Mouse (Mus musculus): Measurements from ENCODE around the gene Tpp1. TPM values are rescaled to one million over a fixed set of nuclear protein-coding genes. Genes with fewer than 3 reads are reported as not detected.
A peak's percentile ranks its signal among the peaks of the same experiment; 100 is the strongest.

The Tpp1 gene
- total and polyA plus RNA-seq, 3 experiments, result 19.1 to 49.1 (median 29.9) TPM

DNA sequence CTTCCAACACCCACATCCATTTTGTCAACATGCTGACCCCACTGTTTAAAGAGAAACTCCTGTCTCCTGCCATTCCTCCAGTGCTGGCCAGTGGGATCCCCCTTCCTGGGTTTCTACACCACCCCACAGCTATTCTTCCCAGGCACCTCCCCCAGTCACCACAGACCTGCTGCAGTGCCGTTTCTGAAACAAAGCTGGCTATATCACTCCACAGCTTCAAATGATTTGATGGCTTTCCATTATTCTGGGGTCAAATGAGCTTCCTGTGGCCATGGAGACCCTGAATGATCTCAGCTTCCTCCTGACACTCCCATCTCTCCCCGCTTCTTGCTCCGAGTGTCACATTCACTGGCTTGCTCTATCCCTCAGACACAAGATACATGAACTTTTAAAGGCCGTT lies 32.5 kb upstream of the Tpp1 start (continued):
- TF ChIP-seq MAZ (IDR thresholded peaks at IDR 0.05; ENCODE audit: low read depth, low read length), result no peak

DNA sequence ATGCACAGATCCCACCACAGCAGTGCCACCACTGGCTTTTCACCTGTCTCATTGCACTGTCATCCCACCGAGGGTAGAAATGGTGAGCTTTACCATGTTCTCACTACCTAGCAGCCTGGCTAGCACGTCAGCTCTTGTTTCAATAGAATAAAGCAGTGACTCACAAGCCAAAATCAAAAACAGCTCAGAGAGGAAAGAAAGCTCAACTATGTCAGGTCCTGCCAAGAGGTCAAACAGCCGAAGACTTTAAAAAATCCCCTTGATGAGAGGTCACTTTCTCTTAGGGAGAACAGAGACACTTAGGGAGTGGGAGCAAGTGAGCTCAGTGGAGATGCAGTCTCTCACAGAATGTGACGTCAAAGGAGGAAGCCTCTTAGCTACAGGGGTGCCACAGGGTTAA lies 31.8 kb upstream of the Tpp1 start:
- no peak overlapping the region for H3K9ac ChIP-seq (ENCODE audit: insufficient read depth, low read depth)

GRCm38 (mm10) chr7:105778553-105779265 lies 26.7 kb upstream of the Tpp1 start:
- H3K36me3 ChIP-seq (replicated peaks in 1 of 2; ENCODE audit: control insufficient read depth in 1 of 2, insufficient read depth in 1 of 2, low read length in 1 of 2), result no peaks in the 10 kb centered on the region
- no peak overlapping the region for H3K9ac ChIP-seq (ENCODE audit: insufficient read depth, low read depth)
- no peaks in the 10 kb centered on the region for H3K27me3 ChIP-seq (replicated peaks)
- H3K27ac ChIP-seq (ENCODE audit: insufficient read depth, low read depth), result no peak overlapping the region
- dilution Hi-C loops (cut with MboI; ENCODE audit: extremely low pct_ligation_motif_present, extremely low pct_unique_long_range_greater_than_20kb, low sequenced_read_pairs) (no loop called here), in situ Hi-C loops (cut with MboI; ENCODE audit: low pct_ligation_motif_present, low pct_unique_long_range_greater_than_20kb, low sequenced_read_pairs) (no loop called here)
- no peak overlapping the region for H3K4me2 ChIP-seq (ENCODE audit: insufficient read depth, low read depth, poor library complexity, severe bottlenecking)
- H3K79me2 ChIP-seq (replicated peaks; ENCODE audit: control insufficient read depth, extremely low read depth, insufficient read depth, poor library complexity, severe bottlenecking), result no peaks in the 10 kb centered on the region
- peaks cover 11 to 24% of the 10 kb centered on the region in 2 experiments for H3K4me1 ChIP-seq (ENCODE audit: control insufficient read depth in 1 of 2, insufficient read depth in 2 of 2)
- TF ChIP-seq RCOR1 (conservative IDR thresholded peaks at IDR 0.05; ENCODE audit: low read depth, low read length), result no peak
- peak; percentile 32; the same call in 1 of the 2 replicates for TF ChIP-seq ELF1 (IDR thresholded peaks at IDR 0.05; ENCODE audit: low read depth, low read length)
- no peaks in the 10 kb centered on the region for H3K9me3 ChIP-seq (replicated peaks; ENCODE audit: low read length)
- H3K4me3 ChIP-seq (replicated peaks in 1 of 3; ENCODE audit: low read depth in 2 of 3, low read length in 2 of 3, poor library complexity in 1 of 3), result peak overlapping the region in 1 of 3 experiments; percentile 9
- DNase-seq (ENCODE audit: extremely low read depth), result peak; percentile 30

More for the DNA sequence above, 31.8 kb upstream of the Tpp1 start:
- no peak overlapping the region for H3K27ac ChIP-seq (ENCODE audit: insufficient read depth, low read depth)
- no peak overlapping the region for H3K4me3 ChIP-seq (replicated peaks in 1 of 3; ENCODE audit: low read depth in 2 of 3, low read length in 2 of 3, poor library complexity in 1 of 3)
- peaks cover 0 to 6% of the 10 kb centered on the region in 2 experiments; a peak in 2 of 4 replicates for H3K4me1 ChIP-seq (ENCODE audit: control insufficient read depth in 1 of 2, insufficient read depth in 2 of 2)
- no peak overlapping the region for H3K4me2 ChIP-seq (ENCODE audit: insufficient read depth, low read depth, poor library complexity, severe bottlenecking)
- H3K79me2 ChIP-seq (replicated peaks; ENCODE audit: control insufficient read depth, extremely low read depth, insufficient read depth, poor library complexity, severe bottlenecking), result no peaks in the 10 kb centered on the region
- no peaks in the 10 kb centered on the region for H3K36me3 ChIP-seq (replicated peaks in 1 of 2; ENCODE audit: control insufficient read depth in 1 of 2, insufficient read depth in 1 of 2, low read length in 1 of 2)
- H3K9me3 ChIP-seq (replicated peaks; ENCODE audit: low read length), result peaks cover 4% of the 10 kb centered on the region
- H3K27me3 ChIP-seq (replicated peaks), result peaks cover 3% of the 10 kb centered on the region
- dilution Hi-C loops (cut with MboI; ENCODE audit: extremely low pct_ligation_motif_present, extremely low pct_unique_long_range_greater_than_20kb, low sequenced_read_pairs), result no loop called here
- no peak for TF ChIP-seq NELFE (IDR thresholded peaks at IDR 0.05; ENCODE audit: low read depth, low read length)
- no peak for TF ChIP-seq UBTF (IDR thresholded peaks at IDR 0.05; ENCODE audit: low read depth, low read length)
- no peak for TF ChIP-seq CTCF (conservative IDR thresholded peaks at IDR 0.05 in 1 of 2, IDR thresholded peaks at IDR 0.05 in 1 of 2; ENCODE audit: low read depth in 2 of 2, low read length in 2 of 2)
- no peak for TF ChIP-seq ZNF384 (IDR thresholded peaks at IDR 0.05; ENCODE audit: low read depth, low read length)
- no peak for TF ChIP-seq KAT2A (IDR thresholded peaks at IDR 0.05; ENCODE audit: insufficient replicate concordance, low read length)
- TF ChIP-seq PAX5 (IDR thresholded peaks at IDR 0.05; ENCODE audit: low read length), result no peak
- TF ChIP-seq TCF12 (IDR thresholded peaks at IDR 0.05; ENCODE audit: low read depth, low read length), result no peak
- no peak for TF ChIP-seq IRF4 (IDR thresholded peaks at IDR 0.05; ENCODE audit: low read depth, low read length)
- no peak for TF ChIP-seq ETS1 (conservative IDR thresholded peaks at IDR 0.05; ENCODE audit: low read depth, low read length)
- no peak for TF ChIP-seq RCOR1 (conservative IDR thresholded peaks at IDR 0.05; ENCODE audit: low read depth, low read length)
- TF ChIP-seq USF1 (IDR thresholded peaks at IDR 0.05; ENCODE audit: low read depth, low read length), result no peak
- no peak for TF ChIP-seq NRF1 (IDR thresholded peaks at IDR 0.05; ENCODE audit: low read depth, low read length)
- no peak for TF ChIP-seq MYC (IDR thresholded peaks at IDR 0.05; ENCODE audit: low read depth, low read length)
- in situ Hi-C loops (cut with MboI; ENCODE audit: low pct_ligation_motif_present, low pct_unique_long_range_greater_than_20kb, low sequenced_read_pairs), result no loop called here
- DNase-seq (ENCODE audit: extremely low read depth), result no peak

Data from CH12.LX (cell line).